Mouse (Mus musculus): ENCODE measurements at regions not wholly inside any gene's neighbourhood (a gene's known extent, or its start where the extent isn't known, plus 50 kb on each side); places are given as distances from the start of the nearest gene placed in this dataset.

- Histone ChIP-seq H3K9me3 (no peaks in the 10 kb centered on the region), H3K27me3 (replicated peaks) (no peaks in the 10 kb centered on the region), H3K9ac (no peak overlapping the region), H3K4me3 (no peak overlapping the region), H3K4me2 (no peak overlapping the region), H3K27ac (no peak overlapping the region), H3K4me1 (no peaks in the 10 kb centered on the region), H3K36me3 (replicated peaks) (no peaks in the 10 kb centered on the region)
- WGBS, result 69% methylated on average over 2 of the region's 2 CpGs
- ATAC-seq (replicated peaks), result no peak
Measured at GRCm38 (mm10) chr1:152313480-152313879, 73.0 kb downstream of the Tsen15 start.

- Histone ChIP-seq H3K27me3 (replicated peaks) (no peaks in the 10 kb centered on the region), H3K9ac (no peak overlapping the region), H3K4me2 (no peak overlapping the region), H3K9me3 (no peaks in the 10 kb centered on the region), H3K27ac (no peak overlapping the region), H3K4me1 (no peaks in the 10 kb centered on the region), H3K4me3 (no peak overlapping the region), H3K36me3 (replicated peaks) (no peaks in the 10 kb centered on the region)
- WGBS, result 91% methylated on average over 3 of the region's 3 CpGs
- no peak for ATAC-seq (replicated peaks)
Measured at GRCm38 (mm10) chr1:152305461-152305860, 81.0 kb downstream of the Tsen15 start.

- no peaks in the 10 kb centered on the region for H3K36me3 ChIP-seq (replicated peaks)
- ATAC-seq (replicated peaks), result no peak
- no peaks in the 10 kb centered on the region for H3K4me1 ChIP-seq
- no peak overlapping the region for H3K4me2 ChIP-seq
- H3K4me3 ChIP-seq, result no peak overlapping the region
- 80% methylated on average over 14 of the region's 14 CpGs for WGBS
- H3K9me3 ChIP-seq, result no peaks in the 10 kb centered on the region
- no peak overlapping the region for H3K27ac ChIP-seq
- H3K9ac ChIP-seq, result no peak overlapping the region
- no peaks in the 10 kb centered on the region for H3K27me3 ChIP-seq (replicated peaks)
Measured at GRCm38 (mm10) chr1:152304487-152305130, 81.9 kb downstream of the Tsen15 start.

- Histone ChIP-seq H3K36me3 (replicated peaks) (no peaks in the 10 kb centered on the region), H3K4me2 (no peak overlapping the region), H3K4me1 (no peaks in the 10 kb centered on the region), H3K9ac (no peak overlapping the region), H3K27ac (no peak overlapping the region), H3K9me3 (no peaks in the 10 kb centered on the region), H3K4me3 (no peak overlapping the region), H3K27me3 (replicated peaks) (no peaks in the 10 kb centered on the region)
- ATAC-seq (replicated peaks), result peak; percentile 67; the same call in 1 of the 2 replicates
- WGBS, result 61% methylated on average over 8 of the region's 8 CpGs
Measured at GRCm38 (mm10) chr1:152301355-152301754, 85.1 kb downstream of the Tsen15 start.

GRCm38 (mm10) chr1:152292196-152292736 lies 94.2 kb downstream of the Tsen15 start:
- Histone ChIP-seq H3K9ac (no peak overlapping the region), H3K27ac (no peak overlapping the region), H3K9me3 (no peaks in the 10 kb centered on the region), H3K36me3 (replicated peaks) (no peaks in the 10 kb centered on the region), H3K27me3 (replicated peaks) (no peaks in the 10 kb centered on the region), H3K4me2 (no peak overlapping the region), H3K4me1 (peaks cover 11% of the 10 kb centered on the region), H3K4me3 (no peak overlapping the region)
- 92% methylated on average over 9 of the region's 9 CpGs for WGBS
- ATAC-seq (replicated peaks), result no peak

GRCm38 (mm10) chr1:152290768-152291167 lies 95.7 kb downstream of the Tsen15 start:
- WGBS, result 35% methylated on average over 7 of the region's 7 CpGs
- no peak for ATAC-seq (replicated peaks)
- no peaks in the 10 kb centered on the region for H3K9me3 ChIP-seq
- no peak overlapping the region for H3K4me2 ChIP-seq
- H3K4me1 ChIP-seq, result peaks cover 14% of the 10 kb centered on the region
- H3K4me3 ChIP-seq, result no peak overlapping the region
- H3K27ac ChIP-seq, result no peak overlapping the region
- no peaks in the 10 kb centered on the region for H3K27me3 ChIP-seq (replicated peaks)
- H3K9ac ChIP-seq, result no peak overlapping the region
- H3K36me3 ChIP-seq (replicated peaks), result no peaks in the 10 kb centered on the region

GRCm38 (mm10) chr1:152287566-152288490 lies 98.7 kb downstream of the Tsen15 start:
- Histone ChIP-seq H3K4me3 (no peak overlapping the region), H3K4me1 (peaks cover 14% of the 10 kb centered on the region), H3K27me3 (replicated peaks) (no peaks in the 10 kb centered on the region), H3K9ac (no peak overlapping the region), H3K27ac (0 out of 2 replicates have a peak overlapping the region, but pooled peaks have one; percentile 37), H3K9me3 (no peaks in the 10 kb centered on the region), H3K36me3 (replicated peaks) (no peaks in the 10 kb centered on the region), H3K4me2 (no peak overlapping the region)
- no peak; the same call in 1 of the 2 replicates for ATAC-seq (replicated peaks)
- 60% methylated on average over 15 of the region's 15 CpGs for WGBS

GRCm38 (mm10) chr1:152286677-152287076 lies 99.8 kb downstream of the Tsen15 start:
- H3K9me3 ChIP-seq, result no peaks in the 10 kb centered on the region
- no peak overlapping the region for H3K9ac ChIP-seq
- WGBS, result 58% methylated on average over 8 of the region's 8 CpGs
- peaks cover 14% of the 10 kb centered on the region for H3K4me1 ChIP-seq
- no peaks in the 10 kb centered on the region for H3K36me3 ChIP-seq (replicated peaks)
- ATAC-seq (replicated peaks), result no peak
- H3K27me3 ChIP-seq (replicated peaks), result no peaks in the 10 kb centered on the region
- no peak overlapping the region for H3K27ac ChIP-seq
- no peak overlapping the region for H3K4me3 ChIP-seq
- H3K4me2 ChIP-seq, result no peak overlapping the region

- Histone ChIP-seq H3K27me3 (replicated peaks) (no peaks in the 10 kb centered on the region), H3K9ac (no peak overlapping the region), H3K9me3 (no peaks in the 10 kb centered on the region), H3K4me2 (no peak overlapping the region), H3K36me3 (replicated peaks) (no peaks in the 10 kb centered on the region), H3K4me3 (no peak overlapping the region), H3K4me1 (peaks cover 3% of the 10 kb centered on the region; the same call in 1 of the 2 replicates), H3K27ac (no peak overlapping the region)
- 96% methylated on average over 11 of the region's 11 CpGs for WGBS
- no peak for ATAC-seq (replicated peaks)
Measured at GRCm38 (mm10) chr1:152282106-152282505, 104.4 kb downstream of the Tsen15 start.

GRCm38 (mm10) chr1:152281201-152281600 lies 105.3 kb downstream of the Tsen15 start:
- Histone ChIP-seq H3K4me3 (no peak overlapping the region), H3K9me3 (no peaks in the 10 kb centered on the region), H3K36me3 (replicated peaks) (no peaks in the 10 kb centered on the region), H3K4me2 (no peak overlapping the region), H3K27me3 (replicated peaks) (no peaks in the 10 kb centered on the region), H3K9ac (no peak overlapping the region), H3K27ac (0 out of 2 replicates have a peak overlapping the region, but pooled peaks have one; percentile 11), H3K4me1 (no peaks in the 10 kb centered on the region)
- WGBS, result 70% methylated on average over 8 of the region's 8 CpGs
- ATAC-seq (replicated peaks), result 0 out of 2 replicates have a peak, but pooled peaks have one; percentile 34

GRCm38 (mm10) chr1:152280014-152280413 lies 106.5 kb downstream of the Tsen15 start:
- Histone ChIP-seq H3K27ac (no peak overlapping the region), H3K36me3 (replicated peaks) (no peaks in the 10 kb centered on the region), H3K9ac (no peak overlapping the region), H3K27me3 (replicated peaks) (no peaks in the 10 kb centered on the region), H3K4me3 (no peak overlapping the region), H3K4me2 (no peak overlapping the region), H3K9me3 (no peaks in the 10 kb centered on the region), H3K4me1 (no peaks in the 10 kb centered on the region)
- ATAC-seq (replicated peaks), result no peak
- 55% methylated on average over 1 of the region's 1 CpGs for WGBS

GRCm38 (mm10) chr1:152275011-152275410 lies 111.5 kb downstream of the Tsen15 start:
- no peaks in the 10 kb centered on the region for H3K9me3 ChIP-seq
- no peak overlapping the region for H3K9ac ChIP-seq
- 97% methylated on average over 24 of the region's 24 CpGs for WGBS
- H3K27ac ChIP-seq, result no peak overlapping the region
- H3K4me2 ChIP-seq, result no peak overlapping the region
- no peaks in the 10 kb centered on the region for H3K27me3 ChIP-seq (replicated peaks)
- H3K4me3 ChIP-seq, result no peak overlapping the region
- H3K36me3 ChIP-seq (replicated peaks), result no peaks in the 10 kb centered on the region
- H3K4me1 ChIP-seq, result no peaks in the 10 kb centered on the region
- no peak for ATAC-seq (replicated peaks)

All from midbrain, embryonic 15.5 days (tissue).